Mouse (Mus musculus) heart, embryonic 13.5 days (tissue): Measurements from ENCODE around the gene Lclat1. TPM values are rescaled to one million over a fixed set of nuclear protein-coding genes. Genes with fewer than 3 reads are reported as not detected.

Source experiments
- ATAC-seq: fragments of 200-750 bp; cut with Nextera tagmentation; 2 replicates; pipeline ENCODE4 v1.8.0; 2017; ENCODE audit warnings: moderate TSS enrichment; ENCODE audit not compliant: insufficient number of reproducible peaks, low FRiP score, low TSS enrichment; ENCODE audit errors: extremely low read depth
- H3K27ac ChIP-seq: fragments of 300-500 bp; sonication (generic); replicated peaks from 2 replicates; pipeline ENCODE4 v1.5.1; 2015; ENCODE audit warnings: moderate library complexity, mild to moderate bottlenecking, inconsistent platforms
- H3K27me3 ChIP-seq: fragments of 300-500 bp; sonication (generic); replicated peaks from 2 replicates; pipeline ENCODE4 v1.6.1; 2015; ENCODE audit warnings: mild to moderate bottlenecking, inconsistent platforms
- H3K36me3 ChIP-seq: fragments of 300-500 bp; sonication (generic); 2 replicates; pipeline ENCODE4 v1.6.1; 2015; ENCODE audit warnings: mild to moderate bottlenecking, inconsistent platforms
- H3K4me1 ChIP-seq: fragments of 300-500 bp; sonication (generic); 2 replicates; pipeline ENCODE4 v1.6.1; 2015; ENCODE audit warnings: inconsistent platforms
- H3K4me2 ChIP-seq: fragments of 300-500 bp; sonication (generic); 2 replicates; pipeline ENCODE4 v1.6.1; 2015; ENCODE audit warnings: inconsistent platforms, mild to moderate bottlenecking, moderate library complexity
- H3K4me3 ChIP-seq: fragments of 300-500 bp; sonication (generic); 2 replicates; pipeline ENCODE4 v1.5.1; 2015; ENCODE audit warnings: moderate library complexity, mild to moderate bottlenecking, inconsistent platforms
- H3K9ac ChIP-seq: fragments of 300-500 bp; sonication (generic); 2 replicates; pipeline ENCODE4 v1.6.1; 2015; ENCODE audit warnings: inconsistent platforms, mild to moderate bottlenecking, moderate library complexity
- H3K9me3 ChIP-seq: fragments of 300-500 bp; sonication (generic); 2 replicates; pipeline ENCODE4 v1.6.1; 2016; ENCODE audit warnings: inconsistent platforms
- WGBS: fragments of 180-500 bp; shearing (Covaris S2); methylation state at CpG from one replicate; pipeline ENCODE4 v1.1.7; 2015; ENCODE audit warnings: mixed read lengths; 5-methylcytosine and 5-hydroxymethylcytosine counted together
- polyA plus RNA-seq: library from polyadenylated mRNA; unstranded; fragments of >200 nt; fragmentation: Nextera tagmentation; extraction: Ambion mirVana; gene quantifications from 2 replicates; pipeline ENCODE4 v1.2.1, GENCODE M21; 2015

Gene Lclat1
- polyA plus RNA-seq, 1 experiment from 2014 or later, result 32.8 TPM

DNA sequence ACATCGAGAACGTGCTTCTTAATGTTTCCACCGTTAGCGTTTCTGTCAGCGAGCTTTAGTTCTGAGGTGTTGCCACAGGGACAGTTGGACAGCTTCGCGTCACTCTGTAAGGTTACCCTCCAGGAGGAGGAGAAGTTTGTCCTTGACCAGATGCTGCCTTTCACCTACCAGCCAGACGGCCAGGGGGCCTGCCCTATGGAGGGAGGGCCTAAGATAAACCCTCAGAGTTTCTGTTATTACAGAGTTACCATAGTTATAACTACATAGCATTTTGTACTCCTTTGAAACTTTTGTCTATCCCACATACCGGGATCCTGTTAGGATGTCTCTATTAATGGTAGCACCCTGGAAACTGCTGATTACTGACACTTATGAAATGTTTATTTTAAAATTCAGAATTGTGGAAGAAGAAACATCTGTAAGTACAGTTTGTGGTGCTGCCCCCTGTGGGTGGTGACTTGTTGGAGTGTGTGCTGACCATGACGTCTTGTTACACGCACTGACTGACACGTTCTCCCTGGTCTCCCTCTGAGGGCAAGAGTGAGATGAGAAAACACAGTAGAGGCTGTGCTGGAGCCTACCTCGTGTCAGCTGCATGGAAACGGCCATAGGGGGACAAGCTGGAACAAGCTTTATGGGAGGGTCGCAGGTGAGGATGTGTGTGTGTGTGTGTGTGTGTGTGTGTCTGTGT is 96.0 kb downstream of the Lclat1 start:
- WGBS, result 54% methylated on average over 15 of the region's 15 CpGs
- peak overlapping the region; percentile 34; the same call in 1 of the 2 replicates for H3K9ac ChIP-seq
- no peak overlapping the region for H3K4me3 ChIP-seq

DNA sequence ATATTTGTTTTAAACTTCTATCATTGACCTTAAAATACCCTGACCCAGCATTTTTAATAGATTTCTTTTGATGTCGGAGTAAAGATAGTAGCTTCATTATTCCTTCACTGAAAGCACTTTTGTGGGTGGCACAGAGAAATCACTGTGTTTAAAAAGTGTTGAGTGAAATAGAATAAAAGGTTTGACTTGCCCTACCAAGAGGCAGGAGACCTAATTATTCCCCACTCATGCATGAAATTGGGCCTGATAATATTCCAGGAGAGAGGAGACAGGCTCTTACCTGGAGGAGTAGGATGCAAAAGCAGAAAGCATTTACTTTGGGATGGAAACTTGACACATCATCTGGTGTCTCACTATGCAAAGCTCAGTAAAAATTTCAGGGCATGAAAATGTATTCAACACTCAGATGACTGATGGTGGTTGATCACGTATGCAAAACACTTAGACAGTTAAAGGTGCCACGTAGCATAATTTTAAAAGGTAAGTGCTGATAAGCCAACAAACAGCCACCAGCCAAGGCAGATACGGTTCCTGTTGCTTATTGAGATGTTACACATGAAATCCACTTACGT is 103.3 kb downstream of the Lclat1 start:
- no peak overlapping the region for H3K27ac ChIP-seq
- 85% methylated on average over 5 of the region's 5 CpGs for WGBS
- no peak overlapping the region for H3K4me2 ChIP-seq
- no peaks in the 10 kb centered on the region for H3K27me3 ChIP-seq
- no peak for ATAC-seq
- no peak overlapping the region for H3K4me3 ChIP-seq
- H3K9me3 ChIP-seq, result no peaks in the 10 kb centered on the region
- peaks cover 17% of the 10 kb centered on the region for H3K36me3 ChIP-seq
- H3K4me1 ChIP-seq, result peaks cover 13% of the 10 kb centered on the region
- no peak overlapping the region for H3K9ac ChIP-seq

More for the DNA sequence above, 96.0 kb downstream of the Lclat1 start:
- Histone ChIP-seq H3K27me3 (no peaks in the 10 kb centered on the region), H3K9me3 (peaks cover 7% of the 10 kb centered on the region; the same call in 1 of the 2 replicates), H3K27ac (peak overlapping the region; percentile 76), H3K4me1 (peaks cover 20% of the 10 kb centered on the region), H3K36me3 (peaks cover 10% of the 10 kb centered on the region), H3K4me2 (peak overlapping the region; percentile 9)
- ATAC-seq, result no peak

DNA sequence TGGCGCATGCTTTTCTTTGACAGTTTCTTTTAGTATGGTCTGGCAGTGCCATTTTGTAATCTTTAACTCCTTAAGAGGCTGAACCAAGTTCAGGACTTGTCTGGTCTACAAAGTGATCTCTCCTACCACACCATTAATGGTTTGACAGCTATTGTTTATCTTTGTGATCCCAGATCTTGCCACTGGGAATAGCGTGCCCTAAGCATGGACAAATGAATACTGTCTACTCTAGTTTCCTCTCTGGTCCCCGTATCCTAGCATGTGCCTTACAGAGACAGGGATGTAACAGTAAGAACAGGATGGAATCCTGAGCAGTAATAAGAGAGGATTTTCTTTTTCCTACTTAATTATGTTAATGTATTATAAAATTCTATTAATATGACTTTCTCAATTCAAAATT is 105.0 kb downstream of the Lclat1 start:
- H3K4me3 ChIP-seq, result no peak overlapping the region
- 61% methylated on average over 3 of the region's 3 CpGs for WGBS
- H3K4me1 ChIP-seq, result peaks cover 13% of the 10 kb centered on the region
- no peak for ATAC-seq
- H3K9ac ChIP-seq, result no peak overlapping the region
- H3K27ac ChIP-seq, result no peak overlapping the region
- no peaks in the 10 kb centered on the region for H3K27me3 ChIP-seq
- peaks cover 25% of the 10 kb centered on the region for H3K36me3 ChIP-seq
- H3K4me2 ChIP-seq, result no peak overlapping the region
- H3K9me3 ChIP-seq, result no peaks in the 10 kb centered on the region

DNA sequence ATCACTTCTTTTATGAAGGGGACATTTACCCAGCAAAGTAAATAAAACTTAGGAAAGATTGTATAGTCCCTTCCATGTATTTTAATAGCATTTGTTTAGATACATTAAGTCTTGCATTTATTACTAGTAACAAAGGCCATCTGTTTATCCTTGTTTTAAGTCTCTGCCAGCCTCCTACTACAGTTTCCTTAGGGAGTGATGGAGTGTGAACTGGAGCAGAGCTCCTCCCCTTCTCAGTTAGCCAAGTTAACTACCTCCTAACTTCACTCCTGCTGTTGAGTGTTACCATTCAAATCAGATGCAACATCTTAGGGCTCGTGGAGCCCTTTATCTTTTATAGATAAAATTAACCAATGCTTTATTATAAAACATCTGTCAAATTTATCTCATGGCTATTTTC is 105.4 kb downstream of the Lclat1 start:
- H3K9ac ChIP-seq, result no peak overlapping the region
- H3K27ac ChIP-seq, result no peak overlapping the region
- no peak for ATAC-seq

DNA sequence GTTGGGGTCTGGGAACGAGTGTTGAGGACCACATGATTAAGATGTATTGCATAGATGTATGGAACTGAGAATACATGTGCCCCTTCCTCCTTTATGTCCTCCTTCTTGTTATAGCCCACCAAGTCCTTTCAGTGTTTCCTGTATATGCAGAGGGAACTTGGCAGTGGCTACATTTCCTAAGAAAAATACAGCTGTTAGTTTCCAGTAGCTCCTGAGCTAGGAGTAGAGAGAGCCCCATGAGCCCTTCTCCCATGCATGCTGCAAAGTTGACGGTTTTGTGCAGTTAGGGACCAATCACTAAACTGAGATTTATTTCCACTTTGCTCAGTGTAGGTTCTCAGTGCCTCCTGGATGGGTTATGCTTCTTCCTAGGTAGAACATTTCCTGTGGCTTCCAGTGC is 105.9 kb downstream of the Lclat1 start:
- WGBS, result 70% methylated on average over 2 of the region's 2 CpGs
- H3K4me1 ChIP-seq, result peaks cover 13% of the 10 kb centered on the region
- H3K9ac ChIP-seq, result no peak overlapping the region
- H3K9me3 ChIP-seq, result no peaks in the 10 kb centered on the region
- H3K27me3 ChIP-seq, result no peaks in the 10 kb centered on the region
- ATAC-seq, result no peak
- no peak overlapping the region for H3K4me3 ChIP-seq
- H3K27ac ChIP-seq, result no peak overlapping the region
- no peak overlapping the region for H3K4me2 ChIP-seq
- peaks cover 25% of the 10 kb centered on the region for H3K36me3 ChIP-seq

More for the DNA sequence above, 105.4 kb downstream of the Lclat1 start:
- Histone ChIP-seq H3K4me2 (no peak overlapping the region), H3K9me3 (no peaks in the 10 kb centered on the region), H3K36me3 (peaks cover 25% of the 10 kb centered on the region), H3K27me3 (no peaks in the 10 kb centered on the region), H3K4me3 (no peak overlapping the region), H3K4me1 (peaks cover 13% of the 10 kb centered on the region)
- WGBS, result 40% methylated on average over 1 of the region's 1 CpGs

DNA sequence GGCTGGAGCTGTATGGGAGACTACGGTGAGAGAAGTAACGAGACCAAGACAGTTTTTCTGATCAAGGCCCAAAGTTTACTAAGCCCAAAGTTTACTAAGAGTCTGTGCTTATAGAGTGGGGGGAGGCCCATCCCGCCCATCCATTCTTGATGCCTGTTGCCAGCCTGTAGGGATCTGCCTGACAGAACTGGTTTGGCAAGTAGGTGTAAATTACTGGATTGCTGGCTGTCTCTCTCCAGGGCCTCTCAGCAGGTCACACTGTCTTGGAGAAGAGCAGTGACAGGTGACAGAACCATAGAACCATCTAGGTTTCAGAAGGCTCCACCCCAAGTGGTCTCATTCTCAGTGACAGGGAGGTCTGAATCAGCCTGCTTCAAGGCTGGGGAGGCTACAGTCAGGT is 109.5 kb downstream of the Lclat1 start:
- WGBS, result 95% methylated on average over 3 of the region's 3 CpGs
- Histone ChIP-seq H3K9ac (no peak overlapping the region), H3K4me3 (no peak overlapping the region), H3K36me3 (peaks cover 9% of the 10 kb centered on the region), H3K27me3 (no peaks in the 10 kb centered on the region), H3K27ac (no peak overlapping the region), H3K4me2 (no peak overlapping the region), H3K4me1 (peaks cover 34% of the 10 kb centered on the region), H3K9me3 (no peaks in the 10 kb centered on the region)
- ATAC-seq, result no peak

DNA sequence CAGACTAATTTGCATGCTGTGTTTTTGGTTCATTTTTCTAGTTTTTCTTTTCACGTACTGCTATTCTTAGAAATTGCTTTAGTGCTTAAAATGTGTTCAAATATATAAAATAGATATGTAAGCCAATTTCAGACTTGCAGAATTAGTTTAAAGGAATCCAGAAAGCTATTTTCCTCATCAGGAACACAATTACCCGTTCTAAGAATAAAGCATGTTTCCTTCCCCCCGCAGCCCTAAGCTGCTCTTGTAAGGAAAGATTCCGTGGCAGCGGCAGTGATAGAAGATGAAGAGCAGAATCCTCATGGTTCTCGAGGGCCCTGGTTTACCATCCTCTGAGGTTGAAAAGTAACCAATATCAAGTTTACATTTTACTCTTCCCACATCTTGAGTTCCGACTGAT is 113.0 kb downstream of the Lclat1 start:
- Histone ChIP-seq H3K4me3 (no peak overlapping the region), H3K27me3 (no peaks in the 10 kb centered on the region), H3K9ac (peak overlapping the region; percentile 17; the same call in 1 of the 2 replicates), H3K4me1 (peaks cover 57% of the 10 kb centered on the region), H3K9me3 (no peaks in the 10 kb centered on the region), H3K36me3 (peaks cover 8% of the 10 kb centered on the region), H3K27ac (peak overlapping the region; percentile 61), H3K4me2 (peak overlapping the region; percentile 10; the same call in 1 of the 2 replicates)
- ATAC-seq, result no peak
- 35% methylated on average over 7 of the region's 7 CpGs for WGBS

DNA sequence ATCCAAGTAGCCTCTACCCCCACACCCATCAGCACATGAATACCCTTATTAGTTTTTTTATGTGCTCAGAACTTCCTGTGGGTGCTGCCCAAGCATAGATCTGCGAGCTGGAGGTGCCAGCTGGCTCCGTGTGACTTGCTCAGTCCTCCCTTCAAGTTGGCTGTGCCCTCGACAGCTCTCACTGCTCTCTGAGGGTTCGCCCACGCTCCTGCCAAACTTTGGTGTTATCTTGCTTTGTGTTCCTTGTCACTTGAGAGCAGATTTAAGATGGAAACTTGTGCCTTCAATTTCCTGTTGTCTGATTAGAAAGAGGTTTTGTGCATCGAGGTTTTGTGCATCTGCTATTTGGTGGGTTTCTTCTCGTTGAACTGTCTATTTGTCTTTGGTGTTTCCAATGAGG is 114.3 kb downstream of the Lclat1 start:
- H3K4me1 ChIP-seq, result peaks cover 70% of the 10 kb centered on the region
- ATAC-seq, result no peak
- H3K9ac ChIP-seq, result 0 out of 2 replicates have a peak overlapping the region, but pooled peaks have one; percentile 41
- 32% methylated on average over 7 of the region's 7 CpGs for WGBS
- no peak overlapping the region for H3K4me3 ChIP-seq
- H3K36me3 ChIP-seq, result peaks cover 5% of the 10 kb centered on the region
- H3K4me2 ChIP-seq, result no peak overlapping the region
- H3K27ac ChIP-seq, result peak overlapping the region; percentile 51
- H3K9me3 ChIP-seq, result no peaks in the 10 kb centered on the region
- H3K27me3 ChIP-seq, result no peaks in the 10 kb centered on the region

DNA sequence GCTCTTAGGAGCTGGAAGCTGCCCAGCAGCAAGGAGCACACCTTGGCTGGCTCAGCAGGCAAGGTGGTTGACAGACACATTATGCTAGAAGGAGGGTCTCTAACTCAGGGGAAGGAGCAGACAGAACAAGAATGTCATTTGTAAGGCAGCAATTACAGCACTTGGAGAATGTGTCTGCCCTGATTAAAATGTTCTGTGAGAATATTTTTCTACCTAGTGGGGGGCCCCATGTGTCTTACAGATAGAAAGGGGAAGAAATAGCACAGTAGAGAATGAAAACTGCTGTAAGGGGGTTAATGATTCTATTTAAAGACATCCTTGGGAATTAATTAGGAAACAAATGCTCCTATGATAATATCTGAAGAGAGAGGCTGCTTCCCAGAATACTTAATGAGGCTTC is 117.7 kb downstream of the Lclat1 start:
- Histone ChIP-seq H3K36me3 (peaks cover 3% of the 10 kb centered on the region; the same call in 1 of the 2 replicates), H3K4me3 (no peak overlapping the region), H3K27ac (peak overlapping the region; percentile 99), H3K27me3 (no peaks in the 10 kb centered on the region), H3K9ac (peak overlapping the region; percentile 52), H3K9me3 (no peaks in the 10 kb centered on the region), H3K4me2 (peak overlapping the region; percentile 28), H3K4me1 (peaks cover 89% of the 10 kb centered on the region)
- no peak for ATAC-seq

DNA sequence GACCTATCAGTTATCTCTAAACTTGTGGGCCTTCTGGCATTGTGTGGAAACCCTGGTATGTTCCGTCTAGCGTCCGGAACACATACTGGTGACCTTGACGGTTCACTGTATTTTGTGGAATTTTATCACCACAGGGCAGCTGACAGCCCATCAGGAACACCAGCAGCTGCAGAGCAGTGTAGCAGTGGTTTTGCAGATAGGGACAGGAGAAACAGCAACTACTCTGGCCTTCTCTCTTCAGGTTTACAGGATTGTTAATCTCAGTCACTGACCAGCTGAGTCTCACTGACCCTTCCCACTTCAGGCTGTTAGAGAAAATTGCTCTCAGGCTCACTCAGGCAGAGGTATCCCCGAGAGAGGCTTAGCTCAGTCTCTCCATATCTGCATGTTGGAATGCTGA is 118.2 kb downstream of the Lclat1 start:
- ATAC-seq, result peak; percentile 82; the same call in 1 of the 2 replicates
- Histone ChIP-seq H3K9me3 (no peaks in the 10 kb centered on the region), H3K36me3 (peaks cover 5% of the 10 kb centered on the region; the same call in 1 of the 2 replicates), H3K9ac (no peak overlapping the region), H3K27me3 (no peaks in the 10 kb centered on the region), H3K4me3 (no peak overlapping the region), H3K4me1 (peaks cover 86% of the 10 kb centered on the region), H3K4me2 (peak overlapping the region; percentile 30; the same call in 1 of the 2 replicates), H3K27ac (peak overlapping the region; percentile 99)
- 9% methylated on average over 5 of the region's 5 CpGs for WGBS

DNA sequence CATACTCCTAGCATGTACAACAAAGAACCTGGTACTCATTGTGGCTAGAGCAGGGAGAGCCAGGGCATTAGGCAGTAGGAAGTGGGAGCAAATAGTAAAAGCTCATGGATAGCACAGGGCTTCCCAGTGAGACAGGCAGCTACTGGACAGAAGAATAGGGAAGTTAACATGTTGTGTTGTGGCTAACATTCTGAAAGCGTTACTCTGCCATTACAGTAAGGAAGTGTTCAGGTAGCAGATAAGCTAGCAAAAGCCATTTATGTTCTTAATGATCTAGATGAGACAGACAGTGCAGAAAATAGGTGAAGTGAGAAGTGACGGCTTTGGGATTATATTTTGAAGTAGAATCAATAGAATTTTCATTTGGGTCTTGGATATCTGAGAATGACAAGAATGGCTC is 118.8 kb downstream of the Lclat1 start:
- H3K4me2 ChIP-seq, result peak overlapping the region; percentile 30
- H3K4me1 ChIP-seq, result peaks cover 80% of the 10 kb centered on the region
- H3K4me3 ChIP-seq, result no peak overlapping the region
- ATAC-seq, result no peak
- H3K9ac ChIP-seq, result peak overlapping the region; percentile 64
- no peaks in the 10 kb centered on the region for H3K27me3 ChIP-seq
- H3K36me3 ChIP-seq, result peaks cover 5% of the 10 kb centered on the region; the same call in 1 of the 2 replicates
- WGBS, result 52% methylated on average over 2 of the region's 2 CpGs
- peak overlapping the region; percentile 99 for H3K27ac ChIP-seq
- no peaks in the 10 kb centered on the region for H3K9me3 ChIP-seq
